Mouse (Mus musculus): Measurements from ENCODE around the gene Rbm3. TPM values are rescaled to one million over a fixed set of nuclear protein-coding genes. Genes with fewer than 3 reads are reported as not detected.

Gene Rbm3
- total and polyA plus RNA-seq, 2 experiments from 2014 or later: 371 to 432 TPM

- WGBS: 57% methylated on average over 1 of the region's 1 CpGs
- DNase-seq (ENCODE audit: low spot score) (no peak), ATAC-seq (ENCODE audit: low FRiP score) (no peak)
- H3K9ac ChIP-seq (replicated peaks; ENCODE audit: low read length, poor library complexity, severe bottlenecking): no peak overlapping the region
- no peak overlapping the region for H3K27ac ChIP-seq (ENCODE audit: low read depth, low read length)
- TF ChIP-seq CTCF (IDR thresholded peaks at IDR 0.05): peak; percentile 27; the same call in 1 of the 2 replicates
- H3K4me2 ChIP-seq (ENCODE audit: low read depth, low read length, poor library complexity, severe bottlenecking): no peak overlapping the region
- no peaks in the 10 kb centered on the region for H3K9me3 ChIP-seq (ENCODE audit: low read length)
- H3K27me3 ChIP-seq (ENCODE audit: insufficient read depth, low read length): no peaks in the 10 kb centered on the region
- H3K36me3 ChIP-seq (ENCODE audit: insufficient read depth, low read length): 0 out of 2 replicates have a peak, but pooled peaks cover 6% of the 10 kb centered on the region
- peaks cover 4% of the 10 kb centered on the region; the same call in 1 of the 2 replicates for H3K4me1 ChIP-seq (ENCODE audit: insufficient read depth, low read length)
- no peak overlapping the region for H3K4me3 ChIP-seq (ENCODE audit: low read depth, low read length)
These were observed 6.2 kb downstream of the Rbm3 start for GRCm38 (mm10) chrX:8139480-8139879.

- Histone ChIP-seq H3K9ac (replicated peaks; ENCODE audit: low read length, poor library complexity, severe bottlenecking) (no peak overlapping the region), H3K4me1 (ENCODE audit: insufficient read depth, low read length) (no peaks in the 10 kb centered on the region; the same call in 1 of the 2 replicates), H3K27ac (ENCODE audit: low read depth, low read length) (no peak overlapping the region), H3K36me3 (ENCODE audit: insufficient read depth, low read length) (0 out of 2 replicates have a peak, but pooled peaks cover under 1% of the 10 kb centered on the region), H3K4me3 (ENCODE audit: low read depth, low read length) (no peak overlapping the region), H3K27me3 (ENCODE audit: insufficient read depth, low read length) (no peaks in the 10 kb centered on the region), H3K4me2 (ENCODE audit: low read depth, low read length, poor library complexity, severe bottlenecking) (no peak overlapping the region), H3K9me3 (ENCODE audit: low read length) (no peaks in the 10 kb centered on the region)
- no peak for ATAC-seq (ENCODE audit: low FRiP score)
- 42% methylated on average over 2 of the region's 2 CpGs for WGBS
- DNase-seq (ENCODE audit: low spot score): no peak
- no peak for TF ChIP-seq CTCF (IDR thresholded peaks at IDR 0.05)
These were observed 9.8 kb downstream of the Rbm3 start for GRCm38 (mm10) chrX:8135886-8136285.

- peak within 1 kb of the TSS; percentile 45 for H3K4me3 ChIP-seq (ENCODE audit: low read depth, low read length)
- peak within 1 kb of the TSS; percentile 93 for H3K27ac ChIP-seq (ENCODE audit: low read depth, low read length)
- peak within 1 kb of the TSS; percentile 63 for H3K9ac ChIP-seq (replicated peaks; ENCODE audit: low read length, poor library complexity, severe bottlenecking)
- 0 out of 2 replicates have a peak, but pooled peaks cover 8% of the 10 kb centered on the region for H3K36me3 ChIP-seq (ENCODE audit: insufficient read depth, low read length)
- DNase-seq (ENCODE audit: low spot score) (peak; percentile 93), ATAC-seq (ENCODE audit: low FRiP score) (peak; percentile 90)
- H3K4me1 ChIP-seq (ENCODE audit: insufficient read depth, low read length): no peaks in the 10 kb centered on the region; the same call in 1 of the 2 replicates
- no peaks in the 10 kb centered on the region for H3K27me3 ChIP-seq (ENCODE audit: insufficient read depth, low read length)
- H3K9me3 ChIP-seq (ENCODE audit: low read length): no peaks in the 10 kb centered on the region
- H3K4me2 ChIP-seq (ENCODE audit: low read depth, low read length, poor library complexity, severe bottlenecking): peak within 1 kb of the TSS; percentile 41
- 21% methylated on average over 39 of the region's 40 CpGs for WGBS
- TF ChIP-seq CTCF (IDR thresholded peaks at IDR 0.05): peak; percentile 21
These were observed 13.4 kb downstream of the Rbm3 start, which contains the start of gene Wdr13 for GRCm38 (mm10) chrX:8132017-8132976. Wdr13 (minus strand) TSS chrX:8132892.

- Histone ChIP-seq H3K36me3 (ENCODE audit: insufficient read depth, low read length) (0 out of 2 replicates have a peak, but pooled peaks cover 10% of the 10 kb centered on the region), H3K4me2 (ENCODE audit: low read depth, low read length, poor library complexity, severe bottlenecking) (peak overlapping the region; percentile 41), H3K4me1 (ENCODE audit: insufficient read depth, low read length) (no peaks in the 10 kb centered on the region; the same call in 1 of the 2 replicates), H3K9me3 (ENCODE audit: low read length) (no peaks in the 10 kb centered on the region), H3K27ac (ENCODE audit: low read depth, low read length) (0 out of 2 replicates have a peak overlapping the region, but pooled peaks have one; percentile 93), H3K9ac (replicated peaks; ENCODE audit: low read length, poor library complexity, severe bottlenecking) (no peak overlapping the region), H3K27me3 (ENCODE audit: insufficient read depth, low read length) (no peaks in the 10 kb centered on the region), H3K4me3 (ENCODE audit: low read depth, low read length) (peak overlapping the region; percentile 45; the same call in 1 of the 2 replicates)
- 89% methylated on average over 17 of the region's 17 CpGs for WGBS
- TF ChIP-seq CTCF (IDR thresholded peaks at IDR 0.05): no peak
- no peak for DNase-seq (ENCODE audit: low spot score)
- no peak for ATAC-seq (ENCODE audit: low FRiP score)
These were observed 14.3 kb downstream of the Rbm3 start for GRCm38 (mm10) chrX:8131393-8131792.

- Histone ChIP-seq H3K4me2 (ENCODE audit: low read depth, low read length, poor library complexity, severe bottlenecking) (no peak overlapping the region), H3K4me1 (ENCODE audit: insufficient read depth, low read length) (no peaks in the 10 kb centered on the region), H3K4me3 (ENCODE audit: low read depth, low read length) (no peak overlapping the region), H3K27ac (ENCODE audit: low read depth, low read length) (no peak overlapping the region), H3K27me3 (ENCODE audit: insufficient read depth, low read length) (no peaks in the 10 kb centered on the region), H3K9ac (replicated peaks; ENCODE audit: low read length, poor library complexity, severe bottlenecking) (no peak overlapping the region), H3K36me3 (ENCODE audit: insufficient read depth, low read length) (peaks cover 20% of the 10 kb centered on the region; the same call in 1 of the 2 replicates), H3K9me3 (ENCODE audit: low read length) (no peaks in the 10 kb centered on the region)
- ATAC-seq (ENCODE audit: low FRiP score): no peak
- DNase-seq (ENCODE audit: low spot score): no peak
- peak; percentile 26; the same call in 1 of the 2 replicates for TF ChIP-seq CTCF (IDR thresholded peaks at IDR 0.05)
- WGBS: 73% methylated on average over 7 of the region's 7 CpGs
These were observed 20.4 kb downstream of the Rbm3 start for GRCm38 (mm10) chrX:8125235-8125634.

Measured in midbrain, postnatal 0 days (tissue).